Mouse (Mus musculus): ENCODE measurements around the gene Magix. TPM values are rescaled to one million over a fixed set of nuclear protein-coding genes. Genes with fewer than 3 reads are reported as not detected.
A peak's percentile ranks its signal among the peaks of the same experiment; 100 is the strongest.

Gene Magix
- polyA plus RNA-seq, 1 experiment from 2014 or later, result not detected

- WGBS, result 93% methylated on average over 2 of the region's 2 CpGs
- no peaks in the 10 kb centered on the region for H3K27me3 ChIP-seq (ENCODE audit: control insufficient read depth, insufficient read depth, low read length)
- H3K4me3 ChIP-seq (ENCODE audit: low read depth, low read length), result no peak overlapping the region
- DNase-seq (ENCODE audit: low spot score), result no peak
- no peaks in the 10 kb centered on the region for H3K9me3 ChIP-seq (ENCODE audit: control insufficient read depth, low read length)
- no peaks in the 10 kb centered on the region for H3K4me1 ChIP-seq (replicated peaks; ENCODE audit: control insufficient read depth, insufficient read depth, low read length)
- no peak overlapping the region for H3K27ac ChIP-seq (ENCODE audit: low read depth, low read length)
- no peak overlapping the region for H3K9ac ChIP-seq (ENCODE audit: low read length)
- H3K4me2 ChIP-seq (ENCODE audit: low read depth, low read length, severe bottlenecking), result no peak overlapping the region
- ATAC-seq (replicated peaks; ENCODE audit: low FRiP score), result no peak
- no peaks in the 10 kb centered on the region for H3K36me3 ChIP-seq (ENCODE audit: control insufficient read depth, insufficient read depth, low read length)
Observed at GRCm38 (mm10) chrX:7688321-7688720, 7.3 kb upstream of the Magix start.

GRCm38 (mm10) chrX:7680057-7680412, 1.0 kb downstream of the Magix start:
- Histone ChIP-seq H3K27ac (ENCODE audit: low read depth, low read length) (no peak overlapping the region), H3K4me2 (ENCODE audit: low read depth, low read length, severe bottlenecking) (peak overlapping the region; percentile 48; the same call in 1 of the 2 replicates), H3K4me1 (replicated peaks; ENCODE audit: control insufficient read depth, insufficient read depth, low read length) (no peaks in the 10 kb centered on the region), H3K4me3 (ENCODE audit: low read depth, low read length) (no peak overlapping the region), H3K9ac (ENCODE audit: low read length) (peak overlapping the region; percentile 27; the same call in 1 of the 2 replicates), H3K9me3 (ENCODE audit: control insufficient read depth, low read length) (no peaks in the 10 kb centered on the region), H3K27me3 (ENCODE audit: control insufficient read depth, insufficient read depth, low read length) (no peaks in the 10 kb centered on the region), H3K36me3 (ENCODE audit: control insufficient read depth, insufficient read depth, low read length) (no peaks in the 10 kb centered on the region)
- no peak; the same call in 1 of the 2 replicates for ATAC-seq (replicated peaks; ENCODE audit: low FRiP score)
- DNase-seq (ENCODE audit: low spot score), result no peak
- WGBS, result 24% methylated on average over 12 of the region's 12 CpGs

- no peaks in the 10 kb centered on the region for H3K36me3 ChIP-seq (ENCODE audit: control insufficient read depth, insufficient read depth, low read length)
- H3K4me1 ChIP-seq (replicated peaks; ENCODE audit: control insufficient read depth, insufficient read depth, low read length), result no peaks in the 10 kb centered on the region
- 29% methylated on average over 27 of the region's 27 CpGs for WGBS
- H3K9ac ChIP-seq (ENCODE audit: low read length), result peak overlapping the region; percentile 27; the same call in 1 of the 2 replicates
- no peaks in the 10 kb centered on the region for H3K27me3 ChIP-seq (ENCODE audit: control insufficient read depth, insufficient read depth, low read length)
- DNase-seq (ENCODE audit: low spot score) (peak; percentile 93), ATAC-seq (replicated peaks; ENCODE audit: low FRiP score) (peak; percentile 98)
- peak overlapping the region; percentile 48; the same call in 1 of the 2 replicates for H3K4me2 ChIP-seq (ENCODE audit: low read depth, low read length, severe bottlenecking)
- H3K4me3 ChIP-seq (ENCODE audit: low read depth, low read length), result no peak overlapping the region
- no peaks in the 10 kb centered on the region for H3K9me3 ChIP-seq (ENCODE audit: control insufficient read depth, low read length)
- no peak overlapping the region for H3K27ac ChIP-seq (ENCODE audit: low read depth, low read length)
Observed at GRCm38 (mm10) chrX:7679405-7680056, 1.5 kb downstream of the Magix start.

GRCm38 (mm10) chrX:7678986-7679385, 2.1 kb downstream of the Magix start:
- H3K4me3 ChIP-seq (ENCODE audit: low read depth, low read length), result no peak overlapping the region
- no peak overlapping the region for H3K27ac ChIP-seq (ENCODE audit: low read depth, low read length)
- H3K9me3 ChIP-seq (ENCODE audit: control insufficient read depth, low read length), result no peaks in the 10 kb centered on the region
- 38% methylated on average over 3 of the region's 3 CpGs for WGBS
- H3K36me3 ChIP-seq (ENCODE audit: control insufficient read depth, insufficient read depth, low read length), result no peaks in the 10 kb centered on the region
- H3K4me2 ChIP-seq (ENCODE audit: low read depth, low read length, severe bottlenecking), result no peak overlapping the region
- DNase-seq (ENCODE audit: low spot score) (no peak), ATAC-seq (replicated peaks; ENCODE audit: low FRiP score) (no peak)
- no peaks in the 10 kb centered on the region for H3K27me3 ChIP-seq (ENCODE audit: control insufficient read depth, insufficient read depth, low read length)
- no peak overlapping the region for H3K9ac ChIP-seq (ENCODE audit: low read length)
- no peaks in the 10 kb centered on the region for H3K4me1 ChIP-seq (replicated peaks; ENCODE audit: control insufficient read depth, insufficient read depth, low read length)

DNA sequence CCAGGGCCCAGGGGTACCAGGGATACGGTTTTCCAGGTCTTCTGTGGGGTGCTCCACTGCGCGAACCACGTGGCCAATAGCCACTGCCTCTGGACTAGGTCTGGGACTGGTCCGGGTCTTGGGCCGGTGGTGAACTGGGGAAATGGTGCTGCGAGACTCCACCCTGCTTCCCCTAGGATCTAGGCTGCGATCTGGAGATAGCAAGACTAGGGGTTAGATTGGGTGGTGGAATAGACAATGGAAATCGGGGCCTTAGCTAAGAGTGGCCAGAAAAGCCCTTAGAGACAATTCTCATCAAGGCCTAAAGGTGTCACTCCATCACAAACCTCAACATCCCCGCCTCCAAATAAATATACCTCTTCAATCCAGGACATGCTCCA, 6.1 kb downstream of the Magix start:
- H3K27me3 ChIP-seq (ENCODE audit: control insufficient read depth, insufficient read depth, low read length), result no peaks in the 10 kb centered on the region
- H3K4me3 ChIP-seq (ENCODE audit: low read depth, low read length), result no peak overlapping the region; the same call in 1 of the 2 replicates
- H3K4me2 ChIP-seq (ENCODE audit: low read depth, low read length, severe bottlenecking), result peak overlapping the region; percentile 33; the same call in 1 of the 2 replicates
- WGBS, result 39% methylated on average over 10 of the region's 10 CpGs
- no peak for DNase-seq (ENCODE audit: low spot score)
- no peak overlapping the region for H3K9ac ChIP-seq (ENCODE audit: low read length)
- no peaks in the 10 kb centered on the region for H3K9me3 ChIP-seq (ENCODE audit: control insufficient read depth, low read length)
- no peaks in the 10 kb centered on the region for H3K4me1 ChIP-seq (replicated peaks; ENCODE audit: control insufficient read depth, insufficient read depth, low read length)
- no peak for ATAC-seq (replicated peaks; ENCODE audit: low FRiP score)
- no peak overlapping the region for H3K27ac ChIP-seq (ENCODE audit: low read depth, low read length)
- H3K36me3 ChIP-seq (ENCODE audit: control insufficient read depth, insufficient read depth, low read length), result no peaks in the 10 kb centered on the region

- Histone ChIP-seq H3K9me3 (ENCODE audit: control insufficient read depth, low read length) (no peaks in the 10 kb centered on the region), H3K4me2 (ENCODE audit: low read depth, low read length, severe bottlenecking) (peak overlapping the region; percentile 33; the same call in 1 of the 2 replicates), H3K4me1 (replicated peaks; ENCODE audit: control insufficient read depth, insufficient read depth, low read length) (no peaks in the 10 kb centered on the region), H3K27me3 (ENCODE audit: control insufficient read depth, insufficient read depth, low read length) (no peaks in the 10 kb centered on the region), H3K27ac (ENCODE audit: low read depth, low read length) (no peak overlapping the region), H3K36me3 (ENCODE audit: control insufficient read depth, insufficient read depth, low read length) (no peaks in the 10 kb centered on the region), H3K4me3 (ENCODE audit: low read depth, low read length) (no peak overlapping the region; the same call in 1 of the 2 replicates), H3K9ac (ENCODE audit: low read length) (no peak overlapping the region)
- WGBS, result 30% methylated on average over 28 of the region's 28 CpGs
- DNase-seq (ENCODE audit: low spot score), result no peak
- no peak for ATAC-seq (replicated peaks; ENCODE audit: low FRiP score)
Observed at GRCm38 (mm10) chrX:7674284-7675000, 6.6 kb downstream of the Magix start.

- ATAC-seq (replicated peaks; ENCODE audit: low FRiP score) (no peak), DNase-seq (ENCODE audit: low spot score) (no peak)
- 33% methylated on average over 12 of the region's 12 CpGs for WGBS
- no peak overlapping the region for H3K9ac ChIP-seq (ENCODE audit: low read length)
- H3K4me2 ChIP-seq (ENCODE audit: low read depth, low read length, severe bottlenecking), result no peak overlapping the region
- no peaks in the 10 kb centered on the region for H3K27me3 ChIP-seq (ENCODE audit: control insufficient read depth, insufficient read depth, low read length)
- no peaks in the 10 kb centered on the region for H3K36me3 ChIP-seq (ENCODE audit: control insufficient read depth, insufficient read depth, low read length)
- H3K9me3 ChIP-seq (ENCODE audit: control insufficient read depth, low read length), result no peaks in the 10 kb centered on the region
- no peak overlapping the region for H3K27ac ChIP-seq (ENCODE audit: low read depth, low read length)
- H3K4me1 ChIP-seq (replicated peaks; ENCODE audit: control insufficient read depth, insufficient read depth, low read length), result no peaks in the 10 kb centered on the region
- no peak overlapping the region for H3K4me3 ChIP-seq (ENCODE audit: low read depth, low read length)
Observed at GRCm38 (mm10) chrX:7673578-7674281, 7.3 kb downstream of the Magix start.

GRCm38 (mm10) chrX:7672739-7673138, 8.3 kb downstream of the Magix start:
- H3K4me2 ChIP-seq (ENCODE audit: low read depth, low read length, severe bottlenecking), result no peak overlapping the region
- no peak overlapping the region for H3K9ac ChIP-seq (ENCODE audit: low read length)
- no peaks in the 10 kb centered on the region for H3K9me3 ChIP-seq (ENCODE audit: control insufficient read depth, low read length)
- DNase-seq (ENCODE audit: low spot score) (no peak), ATAC-seq (replicated peaks; ENCODE audit: low FRiP score) (no peak)
- H3K36me3 ChIP-seq (ENCODE audit: control insufficient read depth, insufficient read depth, low read length), result no peaks in the 10 kb centered on the region
- 70% methylated on average over 6 of the region's 6 CpGs for WGBS
- H3K4me3 ChIP-seq (ENCODE audit: low read depth, low read length), result no peak overlapping the region
- no peak overlapping the region for H3K27ac ChIP-seq (ENCODE audit: low read depth, low read length)
- H3K27me3 ChIP-seq (ENCODE audit: control insufficient read depth, insufficient read depth, low read length), result no peaks in the 10 kb centered on the region
- no peaks in the 10 kb centered on the region for H3K4me1 ChIP-seq (replicated peaks; ENCODE audit: control insufficient read depth, insufficient read depth, low read length)

Data from forebrain, embryonic 11.5 days (tissue).